Mouse (Mus musculus) stomach, postnatal 0 days (tissue): ENCODE results near the gene Scamp4.

Experiments used
- CTCF ChIP-seq: IDR thresholded peaks from 2 replicates; pipeline ENCODE4 v1.5.1; 2016; ENCODE audit warnings: antibody characterized with exemption, low read depth, mild to moderate bottlenecking, moderate library complexity
- EP300 ChIP-seq: optimal IDR thresholded peaks from 2 replicates; pipeline ENCODE3; 2016; ENCODE audit warnings: antibody characterized with exemption

- TF ChIP-seq EP300 (no peak), CTCF (no peak)
Observed at GRCm38 (mm10) chr10:80620796-80621689, 18.4 kb downstream of the Scamp4 start.
